Mouse (Mus musculus): ENCODE data around the gene 4931440F15Rik.

Gene 4931440F15Rik

DNA sequence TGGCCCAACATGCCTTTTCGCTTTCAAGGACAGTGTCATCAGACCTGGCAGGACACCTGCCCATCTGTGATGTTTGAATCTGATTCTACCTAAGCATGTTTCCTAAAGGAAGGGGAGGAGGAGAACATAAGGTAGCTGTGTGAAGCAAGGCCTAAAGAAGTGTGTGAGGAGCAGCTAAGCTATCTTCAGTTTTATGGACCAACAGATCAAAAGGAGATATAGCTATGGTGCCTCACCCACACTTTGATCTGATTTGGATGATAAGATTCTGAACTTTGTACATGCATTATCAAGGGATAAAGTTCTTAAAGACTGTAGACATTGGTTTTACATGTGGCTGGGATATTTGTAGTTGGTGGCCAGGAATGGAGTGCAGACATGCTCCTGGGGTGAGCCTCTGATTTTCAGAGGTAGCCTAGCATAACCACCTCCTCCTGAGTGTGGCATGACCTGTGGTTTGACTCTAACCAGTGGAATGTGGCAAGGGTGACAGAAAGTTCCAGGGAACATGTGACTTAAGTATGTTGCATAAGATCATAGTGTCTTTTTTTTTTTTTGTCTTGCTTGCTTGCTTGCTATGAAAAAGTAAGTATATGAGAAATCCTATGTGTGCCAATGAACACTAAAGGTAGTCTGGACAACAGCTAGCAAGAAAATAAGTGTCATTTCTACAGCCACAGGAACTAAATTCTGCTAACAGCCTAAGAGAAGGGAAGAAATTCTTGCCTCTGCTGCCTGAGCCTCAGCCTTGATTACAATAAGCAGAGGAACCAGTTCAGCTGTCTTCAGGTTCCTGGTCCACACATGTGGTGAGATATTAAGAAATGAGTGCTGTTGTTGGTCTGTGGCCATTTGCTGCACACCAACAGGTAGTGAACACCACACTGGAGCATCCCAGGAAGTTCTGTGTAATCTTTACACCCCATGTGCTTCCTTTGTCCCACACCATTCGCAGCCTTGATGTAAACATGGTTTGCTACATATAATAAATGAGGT is 23.7 kb downstream of the 4931440F15Rik start:
- no peak for DNase-seq (ENCODE audit: low spot score in 2 of 2)

DNA sequence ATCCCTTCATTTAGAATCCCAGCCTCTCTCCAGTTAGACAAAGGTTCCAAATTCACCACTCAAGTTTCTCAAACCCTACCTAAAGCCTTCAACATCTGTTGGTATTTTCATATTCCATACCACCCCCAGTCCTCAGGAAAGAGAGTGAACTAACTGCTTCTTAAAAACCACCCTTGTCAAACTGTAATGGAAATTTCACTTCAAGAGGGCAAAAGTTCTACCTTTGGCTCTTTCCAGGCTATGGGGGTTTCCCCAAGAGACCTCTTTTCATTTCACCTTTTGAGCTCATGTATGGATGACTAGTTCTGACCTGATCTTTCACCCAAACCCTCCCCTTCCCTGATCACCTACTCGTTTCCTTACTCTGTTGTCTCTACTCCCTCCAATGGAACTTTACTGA is 25.6 kb downstream of the 4931440F15Rik start:
- no peak for DNase-seq (ENCODE audit: low spot score in 2 of 2)

DNA sequence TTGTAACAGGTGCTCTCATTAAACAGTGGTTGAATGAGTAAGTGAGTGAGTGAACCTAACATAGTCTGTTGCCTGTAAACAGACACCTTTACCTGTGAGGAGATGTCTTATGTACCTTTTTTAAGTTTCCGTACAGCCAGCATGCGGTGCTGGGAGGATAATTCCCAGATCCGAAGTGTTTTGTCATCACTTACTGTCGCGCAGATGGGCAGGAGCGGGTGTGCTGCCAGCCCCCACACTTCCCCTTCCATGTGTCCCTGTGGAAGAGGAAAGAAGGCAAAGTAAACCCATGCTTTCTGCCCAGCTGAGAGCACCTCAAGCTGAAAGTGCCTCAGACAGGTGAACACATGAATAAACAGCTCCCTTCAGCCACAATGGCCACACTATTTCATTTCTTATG is 30.4 kb downstream of the 4931440F15Rik start:
- DNase-seq (ENCODE audit: low spot score in 2 of 2), result peak; percentile 68 to 81

DNA sequence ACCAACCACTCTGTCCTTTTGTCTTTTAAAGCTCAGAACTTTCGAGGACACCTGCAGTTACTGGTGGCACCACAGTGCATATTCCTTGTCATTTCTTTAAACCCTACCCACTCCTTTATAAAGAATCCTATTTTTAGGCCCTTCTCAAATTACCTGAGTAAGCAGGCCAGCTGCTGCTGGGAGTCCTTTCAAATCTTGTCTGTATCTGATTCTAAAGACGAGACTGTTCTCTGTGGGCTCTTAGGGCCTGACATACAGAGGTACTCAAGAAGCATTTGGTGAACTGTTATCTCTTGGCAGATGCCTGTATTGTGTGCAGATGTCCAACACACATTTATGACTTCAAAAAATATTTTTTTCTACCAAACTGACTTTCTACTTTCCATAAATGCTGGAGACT is 31.0 kb downstream of the 4931440F15Rik start:
- DNase-seq (ENCODE audit: low spot score in 2 of 2), result no peak

DNA sequence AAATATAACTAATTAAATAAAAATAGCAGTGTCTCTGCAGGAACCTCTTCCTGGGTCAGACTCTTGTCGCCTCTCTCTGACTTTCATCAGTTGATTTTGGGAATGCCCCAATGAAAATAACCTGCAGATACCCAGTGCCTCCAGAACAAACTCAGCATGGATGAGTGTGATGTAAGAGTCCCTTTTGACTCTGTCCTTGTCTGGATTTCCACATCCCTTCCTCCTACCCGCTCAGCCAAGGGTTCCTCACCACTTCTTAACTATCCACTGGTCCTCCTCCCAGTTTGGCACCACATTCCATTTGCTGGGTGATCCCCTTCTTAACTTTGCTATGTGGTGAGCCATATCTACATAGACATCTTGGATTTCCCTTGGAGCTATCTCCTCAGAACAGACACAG is 34.7 kb downstream of the 4931440F15Rik start:
- no peak for DNase-seq (ENCODE audit: low spot score in 2 of 2)

DNA sequence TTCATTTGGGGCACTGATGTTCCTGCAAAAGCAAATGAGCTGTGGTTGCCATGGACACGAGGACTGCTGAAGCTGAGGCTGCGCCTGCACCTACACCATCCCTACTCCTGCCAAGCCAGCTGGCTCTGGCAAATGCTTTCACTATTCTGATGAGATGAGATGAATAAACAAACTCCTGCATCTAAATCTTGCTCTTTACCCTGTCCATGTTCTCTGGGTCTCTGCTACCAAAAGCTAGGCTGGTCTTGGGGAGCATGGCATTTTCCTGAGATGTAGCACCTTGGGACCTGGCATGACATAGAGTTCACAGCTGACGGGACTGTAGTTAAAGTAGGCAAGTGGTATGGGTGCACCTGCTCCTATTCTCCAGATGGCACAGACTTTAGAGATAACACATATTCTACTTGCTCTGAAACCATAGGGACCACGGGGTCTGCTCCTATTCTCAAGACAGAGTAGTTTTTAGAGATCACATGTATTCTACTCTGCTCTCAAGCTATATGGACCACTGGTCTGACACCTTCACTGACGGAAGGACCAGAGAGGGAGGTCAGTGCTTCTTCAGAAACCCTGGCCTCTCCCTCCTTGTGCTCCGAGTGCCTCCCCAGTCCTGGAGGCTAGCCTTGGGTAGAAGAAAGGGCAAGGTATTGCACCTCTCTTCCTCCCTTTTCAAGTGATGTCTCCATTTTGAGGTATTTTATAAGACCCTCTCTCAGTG is 36.4 kb downstream of the 4931440F15Rik start:
- peak; percentile 92 to 97 for DNase-seq (ENCODE audit: low spot score in 2 of 2)

DNA sequence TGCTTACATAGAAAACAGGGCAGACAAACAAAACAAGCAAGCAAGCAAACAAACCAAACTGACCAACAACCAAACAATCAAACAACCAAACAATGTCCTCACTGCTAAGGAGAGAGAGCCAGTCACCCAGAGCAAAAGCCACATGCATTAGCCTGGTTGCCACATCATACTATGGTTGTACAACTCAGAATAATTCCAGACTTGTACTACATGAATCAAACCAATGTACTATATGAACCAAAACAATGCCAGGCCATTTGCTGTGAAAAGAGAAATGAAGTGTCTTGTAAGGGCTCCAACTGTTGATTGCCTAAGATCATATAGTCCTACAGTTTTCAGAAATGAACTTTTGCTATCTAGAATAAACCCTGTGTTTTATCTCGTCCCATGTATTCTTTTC is 37.0 kb downstream of the 4931440F15Rik start:
- no peak for DNase-seq (ENCODE audit: low spot score in 2 of 2)

DNA sequence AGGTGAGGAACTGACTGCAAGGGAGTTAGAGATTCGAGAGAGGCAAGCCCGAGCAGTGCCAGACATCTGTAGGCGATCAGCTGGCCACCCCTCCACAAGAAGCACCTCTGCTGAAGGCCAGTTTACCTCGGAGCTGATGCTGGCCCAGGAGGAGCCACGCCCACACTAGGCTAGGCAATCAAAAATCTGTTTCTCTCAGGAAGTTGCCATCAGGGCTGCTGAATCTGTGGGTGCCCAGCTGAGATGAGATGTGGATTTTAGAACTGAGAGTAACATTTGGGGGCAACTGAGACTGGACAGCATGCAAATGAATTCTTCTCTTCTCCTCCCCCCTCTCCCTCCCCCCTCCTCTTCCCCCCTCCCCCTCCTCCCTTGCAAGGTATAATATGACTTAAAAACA is 38.0 kb downstream of the 4931440F15Rik start:
- no peak for DNase-seq (ENCODE audit: low spot score in 2 of 2)

DNA sequence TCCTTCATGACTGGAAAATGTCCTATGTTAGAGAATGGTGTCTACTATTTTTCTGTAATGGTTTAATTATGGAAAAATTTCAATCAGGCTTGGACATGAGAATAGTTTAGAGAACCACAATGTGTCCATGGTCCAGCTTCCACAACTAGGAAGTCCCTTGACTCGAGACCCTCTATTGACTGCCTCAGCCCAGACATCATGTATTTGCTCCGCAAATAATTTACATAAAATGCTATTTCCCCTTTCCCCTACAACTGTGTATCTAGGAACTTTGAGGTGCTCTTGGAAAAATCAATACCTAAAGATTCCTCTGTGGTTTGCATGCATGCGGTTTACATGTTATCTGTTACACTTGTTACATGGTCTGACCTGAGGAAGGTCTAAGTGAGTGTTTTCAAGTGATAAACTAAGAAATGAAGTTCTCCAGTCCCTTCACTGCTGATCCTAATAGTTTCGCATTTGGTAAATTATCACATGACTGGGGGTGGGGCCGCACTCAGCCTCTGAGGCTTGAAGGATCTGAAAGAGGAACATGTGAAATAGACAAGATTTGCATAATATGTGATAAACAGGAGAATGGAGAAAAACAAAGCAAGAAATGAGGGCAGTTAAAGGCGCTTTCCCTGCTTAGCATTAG is 38.8 kb downstream of the 4931440F15Rik start:
- no peak for DNase-seq (ENCODE audit: low spot score in 2 of 2)

DNA sequence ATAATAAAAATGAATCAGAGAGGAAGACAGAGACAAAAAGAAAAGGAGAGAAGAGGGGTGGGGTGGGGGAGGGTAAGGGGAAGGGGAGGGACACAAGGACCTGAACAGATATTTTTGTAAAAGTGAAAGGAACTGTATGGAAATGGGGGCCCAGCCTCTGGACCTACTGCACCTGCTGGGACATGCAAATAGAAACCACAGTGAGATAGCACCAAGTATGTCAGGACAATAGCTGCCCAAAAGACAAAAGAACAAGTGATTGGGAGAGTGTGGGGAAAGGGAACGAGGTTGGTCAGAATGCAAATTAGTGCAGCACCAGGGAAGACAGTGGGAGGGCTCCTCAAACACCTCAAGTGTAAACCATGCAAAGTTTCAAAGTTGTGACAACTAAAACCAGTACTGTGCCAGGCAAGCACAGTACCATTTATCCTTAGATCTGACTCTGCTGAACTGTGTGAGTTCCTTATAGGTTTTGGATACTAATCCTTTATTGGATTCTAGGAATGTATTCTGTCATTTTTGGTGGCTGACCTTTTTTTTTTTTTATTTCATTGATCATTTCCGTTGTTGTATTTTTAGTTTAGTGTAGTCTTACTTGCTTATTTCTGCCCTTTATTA is 46.0 kb downstream of the 4931440F15Rik start:
- DNase-seq (ENCODE audit: low spot score in 2 of 2), result no peak

DNA sequence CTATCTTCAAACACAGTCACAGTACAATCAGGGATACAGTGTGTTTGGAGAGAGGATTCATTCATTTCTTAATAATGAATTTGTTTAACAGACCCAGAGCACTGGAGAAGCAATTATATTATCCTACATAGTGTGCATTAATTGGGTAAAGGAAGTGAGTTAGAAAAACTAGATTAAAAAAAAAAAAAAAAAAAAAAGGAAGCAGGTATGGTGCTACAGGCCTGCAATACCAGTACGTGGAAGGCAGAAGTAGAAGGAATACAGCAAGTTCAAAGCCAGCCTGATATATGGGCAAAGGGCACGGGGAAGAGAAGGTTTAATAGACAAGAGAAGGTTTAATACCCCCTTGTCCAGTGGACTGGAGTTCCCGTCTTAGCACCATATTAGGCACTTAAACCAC is 46.5 kb downstream of the 4931440F15Rik start:
- no peak for DNase-seq (ENCODE audit: low spot score in 2 of 2)

DNA sequence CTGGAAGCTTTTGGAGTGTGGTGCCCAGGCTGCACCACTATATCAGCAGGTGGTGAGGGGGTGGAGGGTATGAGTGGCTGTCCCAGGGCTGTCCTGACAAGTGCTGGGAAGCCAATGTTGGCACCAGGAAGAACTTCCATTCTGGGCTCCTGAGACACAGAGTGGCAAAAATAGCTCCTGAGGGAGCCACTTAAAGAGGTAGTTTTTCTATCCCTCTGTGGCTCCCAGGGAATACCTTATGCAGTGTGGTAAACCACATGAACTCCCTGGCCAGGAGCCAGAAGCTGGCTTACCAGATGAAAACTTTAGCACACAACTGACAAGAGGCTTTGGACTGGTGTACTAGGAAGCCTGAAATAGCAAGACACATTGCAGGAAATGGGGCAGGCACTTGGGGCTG is 47.5 kb downstream of the 4931440F15Rik start:
- DNase-seq (ENCODE audit: low spot score in 2 of 2), result peak; percentile 84 to 88

DNA sequence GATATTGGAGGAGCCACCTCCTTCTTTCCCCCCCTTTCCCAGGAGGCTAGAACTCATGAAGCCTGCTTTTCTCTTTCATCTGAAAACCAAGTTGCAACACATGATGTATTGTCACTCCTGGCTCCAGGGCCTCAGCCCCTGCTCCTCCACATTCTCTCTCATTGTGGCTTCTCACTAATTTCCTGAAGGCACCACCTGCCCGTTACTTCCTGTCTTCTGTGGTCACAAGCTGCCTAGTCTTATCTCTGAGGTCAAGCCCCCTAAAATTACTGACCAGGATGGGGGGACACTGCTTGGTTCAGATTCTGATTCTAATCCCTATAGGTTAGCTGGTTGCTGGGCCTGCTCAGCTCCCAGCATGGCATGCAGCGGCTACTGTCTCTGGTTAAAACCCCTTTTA is 50.7 kb downstream of the 4931440F15Rik start:
- no peak for DNase-seq (ENCODE audit: low spot score in 2 of 2)

DNA sequence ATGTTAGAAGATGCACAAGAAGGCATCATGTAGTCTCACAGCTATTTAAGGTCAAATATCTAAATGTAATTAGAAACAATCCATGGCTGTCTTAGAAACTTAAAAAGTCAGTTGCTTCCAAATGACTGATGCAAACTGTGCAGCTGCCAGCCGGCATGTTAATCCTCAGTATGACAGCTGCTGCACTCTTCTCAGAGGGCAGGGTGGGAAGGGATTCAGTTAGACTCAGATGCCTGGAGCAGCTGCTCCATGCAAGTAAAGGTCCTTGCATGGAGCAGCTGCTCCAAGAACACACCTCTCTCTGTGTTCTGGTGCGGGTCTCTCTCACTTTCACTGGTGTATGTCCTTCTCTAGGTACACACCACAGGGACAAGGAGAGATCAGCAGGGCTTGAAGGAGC is 51.2 kb downstream of the 4931440F15Rik start:
- peak in 1 of 2 experiments; percentile 57 for DNase-seq (ENCODE audit: low spot score in 2 of 2)

Data from right cerebral cortex, postnatal 10 days (tissue).